Mouse (Mus musculus): Measurements from ENCODE around the gene Rasa4.
"Not testable (repeated sequence)": the region's sequence is repeated elsewhere in the genome, so short reads cannot be mapped to it uniquely, and the experiment has no call there.

Rasa4 gene

GRCm38 (mm10) chr5:136115891-136116783 is 32.4 kb downstream of the Rasa4 start, which contains the start of gene Polr2j:
Polr2j (plus strand) TSS chr5:136116631.
- DNase-seq = peak; percentile 99

- no peak for DNase-seq
Observed at GRCm38 (mm10) chr5:136116784-136117112, 33.0 kb downstream of the Rasa4 start.

GRCm38 (mm10) chr5:136122165-136122564 is 38.4 kb downstream of the Rasa4 start:
- DNase-seq = no peak

GRCm38 (mm10) chr5:136135571-136136291 is 52.0 kb downstream of the Rasa4 start, which contains the start of the genes Lrwd1 and Alkbh4:
Lrwd1 (minus strand) TSS chr5:136136074.
Alkbh4 (plus strand) TSS chr5:136136146.
- peak; percentile 94 for DNase-seq

- no peak for DNase-seq
Observed at GRCm38 (mm10) chr5:136136292-136136990, 52.7 kb downstream of the Rasa4 start.

- DNase-seq = peak; percentile 50
Observed at GRCm38 (mm10) chr5:136137658-136138274, 54.0 kb downstream of the Rasa4 start.

- DNase-seq = no peak
Observed at GRCm38 (mm10) chr5:136139393-136139792, 55.7 kb downstream of the Rasa4 start.

- DNase-seq = no peak
Observed at GRCm38 (mm10) chr5:136140057-136140482, 56.4 kb downstream of the Rasa4 start.

- no peak for DNase-seq
Observed at GRCm38 (mm10) chr5:136142746-136143145, 59.0 kb downstream of the Rasa4 start.

- no peak for DNase-seq
Observed at GRCm38 (mm10) chr5:136143161-136143755, 59.5 kb downstream of the Rasa4 start.

- DNase-seq = no peak
Observed at GRCm38 (mm10) chr5:136144606-136145430, 61.1 kb downstream of the Rasa4 start.

- DNase-seq = no peak
Observed at GRCm38 (mm10) chr5:136146936-136147335, 63.2 kb downstream of the Rasa4 start.

GRCm38 (mm10) chr5:136147704-136148103 is 64.0 kb downstream of the Rasa4 start:
- no peak for DNase-seq

- DNase-seq = not testable (repeated sequence)
Observed at GRCm38 (mm10) chr5:136149134-136149576, 65.4 kb downstream of the Rasa4 start.

- no peak for DNase-seq
Observed at GRCm38 (mm10) chr5:136152365-136152764, 68.6 kb downstream of the Rasa4 start.

- DNase-seq = no peak
Observed at GRCm38 (mm10) chr5:136155399-136155798, 71.7 kb downstream of the Rasa4 start.

GRCm38 (mm10) chr5:136160084-136160483 is 76.4 kb downstream of the Rasa4 start:
- DNase-seq = not testable (repeated sequence)
